Mouse (Mus musculus) retina, adult 2 months (tissue): Measurements from ENCODE around the gene Stx6.

Experiments used
- DNase-seq: peaks from one replicate; pipeline ENCODE4 v3.0.0-alpha.2; 2012; ENCODE audit warnings: low read depth, low spot score

Stx6 gene

DNA sequence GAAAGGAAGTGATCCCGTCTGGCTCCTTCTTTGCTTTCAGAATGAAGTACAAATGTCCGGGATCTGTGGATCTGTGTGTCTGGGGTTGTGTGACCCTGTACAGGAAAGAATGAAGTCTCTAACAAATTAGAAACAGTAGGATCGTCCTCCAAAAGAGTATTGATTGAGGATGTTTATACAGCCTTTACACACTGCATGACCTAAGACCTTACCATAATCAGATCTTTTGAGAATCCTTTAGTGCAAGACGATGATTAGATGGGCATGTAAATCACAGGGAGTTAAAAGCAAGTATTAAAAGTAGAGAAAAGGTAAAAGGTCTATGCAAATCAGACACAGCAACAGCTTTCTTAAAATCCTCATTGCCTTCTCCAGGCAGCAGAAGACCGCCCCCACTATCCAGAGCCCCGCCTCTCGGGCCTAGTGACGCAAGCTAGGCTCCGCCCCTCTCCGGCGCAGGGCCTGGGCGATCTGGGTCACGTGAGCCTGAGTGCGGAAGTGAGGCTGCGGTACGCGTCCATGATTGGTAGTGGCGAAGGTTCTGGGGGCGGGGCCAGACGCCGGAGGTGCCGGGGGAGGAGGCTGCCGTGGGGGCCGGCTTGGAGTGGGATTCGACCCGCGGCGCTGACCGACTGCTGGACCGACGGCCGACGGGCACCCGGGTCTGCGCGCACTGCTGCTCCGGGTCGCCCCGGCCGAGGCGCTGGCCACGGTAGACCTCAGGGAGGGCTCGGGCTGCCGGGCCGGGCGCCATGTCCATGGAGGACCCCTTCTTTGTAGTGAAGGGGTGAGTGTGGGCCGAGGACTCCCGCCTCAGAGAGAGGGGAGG is at the start of gene Stx6:
TSS of gene Stx6 (plus strand) at position 575 of the 829 bp plus-strand sequence.
- DNase-seq: peak; percentile 93

DNA sequence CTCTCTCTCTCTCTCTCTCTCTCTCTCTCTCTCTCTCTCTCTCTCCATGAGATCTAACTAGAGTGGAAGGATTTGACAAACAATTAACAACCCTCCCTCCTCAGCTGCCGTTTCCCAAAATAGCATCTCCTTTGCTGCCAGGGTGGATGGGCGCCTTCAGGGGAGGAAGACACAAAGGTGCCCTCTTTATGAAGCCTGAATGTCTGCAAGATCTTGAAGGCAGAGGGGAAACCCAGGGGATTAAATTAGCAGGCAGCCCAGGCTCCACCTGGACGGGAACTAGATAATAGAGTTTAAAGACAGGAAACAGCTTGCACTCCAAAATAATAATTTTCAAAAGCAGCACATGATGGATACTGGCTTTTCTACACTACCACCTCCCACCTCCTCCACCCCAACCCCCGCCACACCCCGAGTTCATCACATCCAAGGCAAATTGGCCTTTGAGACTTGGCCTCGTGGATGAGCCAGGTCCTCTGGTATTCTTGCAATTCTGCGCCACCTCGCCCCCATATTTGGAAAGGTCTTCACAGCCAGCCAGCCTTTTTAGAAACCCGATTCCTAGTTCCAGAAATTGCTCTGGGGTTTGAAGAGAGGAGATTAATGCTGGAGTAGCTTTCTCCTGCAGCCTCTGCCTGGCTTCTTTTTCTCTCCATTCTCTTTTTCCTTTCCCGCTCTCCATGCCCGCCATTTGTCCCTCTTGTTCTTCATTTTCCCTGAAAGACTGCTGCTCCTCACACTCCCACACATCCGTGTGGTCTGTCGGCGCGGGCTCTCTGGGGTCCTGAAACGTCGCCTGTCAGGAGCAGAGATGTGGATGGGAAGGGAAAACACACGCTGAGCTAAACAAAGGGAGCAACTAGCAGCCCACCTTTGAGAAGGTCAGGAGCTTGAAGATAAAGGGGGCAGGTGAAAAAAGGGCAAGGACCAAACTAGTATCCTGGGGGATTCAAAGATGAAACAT is 48.8 kb upstream of the Stx6 start:
- DNase-seq: no peak

GRCm38 (mm10) chr1:155111491-155111890 is 47.0 kb upstream of the Stx6 start:
- DNase-seq: no peak

DNA sequence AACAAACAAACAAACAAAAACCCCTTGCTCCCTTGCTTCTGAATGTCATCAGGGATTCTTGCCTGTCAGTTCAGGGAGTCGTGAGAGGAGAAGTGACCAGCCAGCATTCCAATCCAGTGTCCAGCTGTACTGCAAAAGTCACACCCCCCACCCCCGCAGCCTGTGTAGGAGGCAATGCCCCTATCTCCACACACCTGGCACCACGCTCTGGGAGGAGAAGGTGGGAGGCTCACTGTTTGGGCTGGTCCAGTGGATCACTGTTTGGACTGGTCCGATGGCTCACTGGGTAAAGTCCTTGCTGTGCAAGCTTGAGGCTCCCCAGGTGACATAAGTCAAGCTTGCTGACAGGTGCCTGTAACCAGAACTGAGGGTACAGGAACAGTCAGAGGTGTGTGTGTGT is 46.4 kb upstream of the Stx6 start:
- no peak for DNase-seq

GRCm38 (mm10) chr1:155112875-155113274 is 45.6 kb upstream of the Stx6 start:
- DNase-seq: no peak

GRCm38 (mm10) chr1:155113946-155114345 is 44.6 kb upstream of the Stx6 start:
- DNase-seq: no peak

DNA sequence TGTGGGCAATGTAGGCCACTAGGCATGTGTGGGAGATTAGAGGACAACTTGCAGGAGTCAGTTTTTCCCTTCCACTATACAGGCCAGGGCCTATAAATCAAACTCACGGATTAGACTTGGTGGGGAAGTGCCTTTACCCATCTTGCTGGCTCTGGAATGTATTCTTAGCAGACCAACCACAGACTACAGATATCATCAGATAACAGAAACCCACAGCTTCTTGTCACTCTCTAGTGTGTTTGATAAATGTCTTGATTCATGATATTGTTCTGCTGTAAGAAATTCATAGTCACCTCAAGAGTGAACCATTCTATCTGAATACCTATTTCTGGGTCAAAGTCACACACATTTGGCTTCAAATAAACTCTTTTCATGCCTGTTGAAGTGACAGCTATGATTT is 38.8 kb upstream of the Stx6 start:
- DNase-seq: no peak

- no peak for DNase-seq
Observed at GRCm38 (mm10) chr1:155121977-155122939, 36.3 kb upstream of the Stx6 start.

GRCm38 (mm10) chr1:155124397-155124796 is 34.1 kb upstream of the Stx6 start:
- DNase-seq: no peak

- DNase-seq: no peak
Observed at GRCm38 (mm10) chr1:155126716-155127115, 31.8 kb upstream of the Stx6 start.

- DNase-seq: no peak
Observed at GRCm38 (mm10) chr1:155127429-155127934, 31.0 kb upstream of the Stx6 start.

GRCm38 (mm10) chr1:155134866-155135265 is 23.6 kb upstream of the Stx6 start:
- no peak for DNase-seq

GRCm38 (mm10) chr1:155138795-155139194 is 19.7 kb upstream of the Stx6 start:
- no peak for DNase-seq

DNA sequence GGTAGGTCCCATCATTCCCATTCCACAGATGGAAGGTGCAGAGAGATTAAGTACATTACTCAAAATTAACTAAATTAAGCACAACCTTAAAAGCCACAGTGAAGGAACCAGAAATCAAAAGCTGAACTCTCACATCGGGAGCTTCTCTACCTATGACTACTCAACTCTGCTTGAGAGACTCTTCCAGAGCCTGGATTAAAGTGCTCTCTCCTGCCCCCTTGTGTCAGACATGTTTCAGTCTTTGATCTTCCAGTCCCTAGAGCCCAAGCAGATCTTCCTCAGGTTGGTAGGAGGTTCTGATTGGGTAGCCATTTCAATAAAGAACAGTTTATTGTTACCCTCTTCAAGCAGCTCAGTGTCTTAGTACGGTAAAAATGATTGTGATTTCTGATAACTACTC is 18.4 kb upstream of the Stx6 start:
- peak; percentile 50 for DNase-seq

DNA sequence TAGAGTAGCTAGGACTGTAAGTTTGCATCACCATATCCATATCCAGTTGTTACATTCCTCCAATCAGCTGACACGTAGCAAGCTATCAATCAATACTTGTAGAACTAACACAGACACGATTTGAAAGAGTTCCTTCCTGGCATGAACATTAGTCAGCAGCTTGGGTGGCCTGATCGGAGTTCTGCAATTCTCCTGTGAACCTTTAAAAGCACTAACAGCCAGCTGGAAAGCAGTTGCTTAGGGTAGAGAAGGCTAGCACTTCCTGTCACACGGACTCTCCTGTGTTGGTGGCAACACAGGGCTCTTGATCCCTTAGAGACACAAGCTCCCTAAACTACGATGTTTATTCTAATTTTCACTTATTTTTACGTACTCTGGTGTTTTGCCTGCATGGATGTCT is 12.9 kb upstream of the Stx6 start:
- DNase-seq: no peak

DNA sequence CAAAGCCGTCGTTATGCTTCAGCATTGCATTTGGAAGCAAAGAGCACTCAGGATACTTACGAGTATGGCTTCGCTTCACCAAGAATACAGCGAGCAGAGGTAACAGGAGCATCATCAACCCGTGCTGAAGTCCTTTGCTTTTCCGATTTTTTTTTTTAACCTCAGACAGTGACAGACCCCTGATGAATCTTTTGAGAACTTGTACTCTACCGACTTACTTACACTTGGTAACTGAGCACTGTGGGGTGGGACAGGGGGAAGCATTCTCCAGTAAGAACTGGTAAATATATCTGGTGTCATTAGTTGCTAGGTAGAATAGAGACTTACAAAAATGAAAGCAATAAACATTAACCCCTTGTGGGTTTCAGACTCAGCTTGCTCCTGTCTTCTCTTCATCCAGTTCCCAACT is 11.9 kb upstream of the Stx6 start, which contains the start of gene Mr1:
TSS of gene Mr1 (minus strand) at position 243 of the 409 bp plus-strand sequence.
- DNase-seq: no peak

- no peak for DNase-seq
Observed at GRCm38 (mm10) chr1:155147228-155147627, 11.3 kb upstream of the Stx6 start.

- DNase-seq: no peak
Observed at GRCm38 (mm10) chr1:155149403-155149802, 9.1 kb upstream of the Stx6 start.

DNA sequence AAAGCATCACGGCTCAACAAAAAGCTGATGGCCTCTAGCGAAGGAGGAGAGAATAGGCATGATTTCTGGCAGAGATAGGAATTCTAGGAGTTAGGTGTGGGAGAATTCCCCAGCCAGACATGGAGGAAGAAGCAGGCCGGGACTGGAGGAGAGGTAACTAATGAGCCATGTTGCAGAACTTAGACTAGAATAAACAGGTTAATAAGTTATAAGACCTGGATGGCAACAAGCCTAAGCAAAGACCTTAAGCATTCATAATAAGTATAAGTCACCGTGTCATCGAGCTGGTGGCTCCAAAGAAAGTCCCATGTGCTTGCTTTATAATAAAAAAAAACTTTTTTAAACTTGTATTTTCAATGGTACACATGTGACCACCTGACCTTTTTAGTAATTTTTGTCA is 7.7 kb upstream of the Stx6 start:
- DNase-seq: no peak

DNA sequence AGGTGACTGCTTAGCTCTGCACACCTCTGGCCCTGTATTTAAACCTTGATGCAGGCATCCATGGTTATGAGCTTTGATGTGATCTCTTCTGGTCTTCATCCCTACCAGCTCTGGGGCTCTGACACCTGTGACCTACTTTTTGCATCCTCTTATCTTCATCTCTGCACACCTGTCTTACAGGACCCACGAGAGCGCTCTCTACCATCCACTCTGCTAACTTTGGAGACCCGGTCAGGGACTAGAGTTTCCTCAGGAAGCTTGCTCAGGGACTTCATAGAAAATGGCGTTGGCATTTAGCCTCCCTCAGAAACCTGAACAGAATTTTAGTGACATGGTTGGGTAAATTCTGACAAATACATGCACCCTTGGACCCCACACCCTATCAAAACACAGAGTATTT is 4.6 kb upstream of the Stx6 start:
- no peak for DNase-seq

DNA sequence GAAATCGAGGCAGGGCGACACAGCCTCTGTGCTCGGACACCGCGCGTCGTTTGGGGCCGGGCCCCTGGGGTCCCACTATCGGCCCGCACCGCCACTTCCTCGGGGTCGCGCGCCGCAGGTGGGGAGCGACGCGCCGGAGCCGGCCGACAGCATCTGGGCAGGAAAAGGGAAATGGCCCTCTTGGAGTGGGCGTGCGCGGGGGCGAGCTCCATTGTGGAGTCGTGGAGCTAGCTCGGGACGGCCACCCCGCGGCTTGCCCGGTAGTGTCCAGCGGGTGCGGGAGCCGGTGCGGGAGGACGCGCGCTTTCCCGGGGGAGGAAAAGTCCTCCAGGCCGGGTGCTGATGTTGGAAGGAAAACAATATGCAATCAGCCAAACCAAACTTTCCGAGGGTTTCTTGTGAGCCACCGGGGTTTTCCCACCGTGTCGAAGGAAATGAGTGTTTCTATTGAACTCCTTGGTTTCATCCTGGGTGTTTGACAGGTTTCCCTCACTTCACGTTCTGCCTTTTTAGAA is 512 bp downstream of the Stx6 start:
- DNase-seq: no peak
